37 mouse cellular contexts compared by ENCODE assay signal in the genomic region with DNA sequence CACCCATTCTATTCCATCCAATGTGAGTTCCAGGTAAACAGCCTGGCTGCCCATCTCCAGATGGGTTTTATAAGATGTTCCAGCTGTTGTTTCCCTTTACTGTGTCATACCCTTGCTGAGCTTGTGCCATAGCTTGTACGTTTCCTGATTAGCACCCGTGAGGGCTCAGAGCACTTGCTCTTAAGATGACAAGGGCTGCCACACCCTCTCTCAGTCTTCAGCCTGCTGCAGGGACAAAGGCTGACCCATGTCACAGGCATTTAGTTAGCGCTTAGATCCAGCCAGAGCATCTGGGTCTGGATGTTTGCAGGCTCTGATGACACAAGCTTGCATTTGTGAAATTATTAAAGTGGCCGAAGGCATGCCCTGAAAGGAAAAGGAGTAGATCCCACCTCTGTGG. TPM values are rescaled to one million over a fixed set of nuclear protein-coding genes. Genes with fewer than 3 reads are reported as not detected.
DNase-seq lines count a peak whose midpoint lies in the region; ATAC-seq and TF ChIP-seq lines count a peak whose summit lies in the region.
"Had no signal": no experiment of that assay in that cellular context is flagged by ENCODE, and none has a peak within 500 bp of the region (broad histone marks: within the 10 kb centered on the region; RNA-seq: fewer than 3 reads in every experiment).

No protein-coding gene starts in this region.

- peak; percentile 83 for DNase-seq in heart, adult 11 months
- no peak for DNase-seq in heart, embryonic 10.5 days (ENCODE audit: low spot score)
- DNase-seq in lung, postnatal 36 days: peak; percentile 51
- DNase-seq in stomach, postnatal 0 days (ENCODE audit: low spot score): no peak
- no peak for DNase-seq in left cerebral cortex, adult 2 months (ENCODE audit: extremely low spot score in 1 of 2, low spot score in 2 of 2)
- no peak for DNase-seq in layer of hippocampus, adult 18-20 months (ENCODE audit: low spot score in 2 of 2)
- DNase-seq: adrenal gland, postnatal 10 days; cerebellum, adult 11-12 months; cerebellum, adult 9-11 months; gastrocnemius, postnatal 14 days; heart, adult 18-20 months; heart, postnatal 4 days; kidney, adult 18-20 months; kidney, postnatal 25 days; right cerebral cortex, postnatal 4 days; thymus, adult 2 months; thymus, postnatal 36 days had no signal

- H3K9ac ChIP-seq in lung, embryonic 16.5 days (ENCODE audit: low read length): no peak overlapping the region
- H3K9ac ChIP-seq in stomach, postnatal 0 days (ENCODE audit: low read length): no peak overlapping the region
- H3K9ac ChIP-seq: embryonic facial prominence, embryonic 15.5 days; heart, embryonic 12.5 days; hindbrain, embryonic 13.5 days; kidney, embryonic 15.5 days; limb, embryonic 15.5 days; liver, embryonic 14.5 days; lung, embryonic 15.5 days; midbrain, embryonic 12.5 days; neural tube, embryonic 12.5 days had no signal

- no peak overlapping the region for H3K4me3 ChIP-seq in heart, embryonic 10.5 days
- H3K4me3 ChIP-seq in lung, embryonic 16.5 days (ENCODE audit: low read length): no peak overlapping the region
- H3K4me3 ChIP-seq in stomach, postnatal 0 days (ENCODE audit: low read depth, low read length): no peak overlapping the region
- H3K4me3 ChIP-seq in left cerebral cortex, adult 2 months: no peak overlapping the region
- H3K4me3 ChIP-seq: embryonic facial prominence, embryonic 15.5 days; heart, embryonic 12.5 days; hindbrain, embryonic 13.5 days; kidney, embryonic 15.5 days; limb, embryonic 10.5 days; limb, embryonic 15.5 days; lung, embryonic 15.5 days; megakaryocyte, embryonic 14.5 days; midbrain, embryonic 12.5 days; myocyte; neural tube, embryonic 12.5 days had no signal

- H3K36me3 ChIP-seq in heart, embryonic 10.5 days: no peaks in the 10 kb centered on the region
- H3K36me3 ChIP-seq in lung, embryonic 16.5 days (ENCODE audit: control insufficient read depth, insufficient read depth, low read length): no peaks in the 10 kb centered on the region
- no peaks in the 10 kb centered on the region for H3K36me3 ChIP-seq in stomach, postnatal 0 days (ENCODE audit: control insufficient read depth, insufficient read depth, low read length)
- H3K36me3 ChIP-seq: embryonic facial prominence, embryonic 15.5 days; G1E; heart, embryonic 12.5 days; hindbrain, embryonic 13.5 days; kidney, embryonic 15.5 days; limb, embryonic 10.5 days; limb, embryonic 15.5 days; lung, embryonic 15.5 days; midbrain, embryonic 12.5 days; neural tube, embryonic 12.5 days had no signal

- H3K27ac ChIP-seq in heart, embryonic 10.5 days: no peak overlapping the region
- H3K27ac ChIP-seq in lung, embryonic 16.5 days (ENCODE audit: low read length): no peak overlapping the region
- H3K27ac ChIP-seq in stomach, postnatal 0 days (replicated peaks): no peak overlapping the region
- no peak overlapping the region for H3K27ac ChIP-seq in left cerebral cortex, adult 2 months
- H3K27ac ChIP-seq: embryonic facial prominence, embryonic 15.5 days; hindbrain, embryonic 13.5 days; kidney, embryonic 15.5 days; limb, embryonic 10.5 days; limb, embryonic 15.5 days; liver, embryonic 14.5 days; lung, embryonic 15.5 days; midbrain, embryonic 12.5 days; neural tube, embryonic 12.5 days had no signal

- 46% methylated on average over 4 of the region's 4 CpGs for WGBS in heart, embryonic 10.5 days
- 36% methylated on average over 4 of the region's 4 CpGs for WGBS in lung, embryonic 16.5 days
- 34% methylated on average over 4 of the region's 4 CpGs for WGBS in stomach, postnatal 0 days

- peaks cover 7% of the 10 kb centered on the region; the same call in 1 of the 2 replicates for H3K27me3 ChIP-seq in heart, embryonic 10.5 days (ENCODE audit: insufficient read depth, poor library complexity, severe bottlenecking)
- H3K27me3 ChIP-seq in lung, embryonic 16.5 days (ENCODE audit: control insufficient read depth, insufficient read depth, low read depth, low read length): no peaks in the 10 kb centered on the region
- no peaks in the 10 kb centered on the region for H3K27me3 ChIP-seq in stomach, postnatal 0 days (ENCODE audit: control insufficient read depth, insufficient read depth, low read length)
- H3K27me3 ChIP-seq: embryonic facial prominence, embryonic 15.5 days; kidney, embryonic 15.5 days; limb, embryonic 15.5 days; lung, embryonic 15.5 days; neural tube, embryonic 12.5 days had no signal

- peaks cover 25% of the 10 kb centered on the region for H3K4me1 ChIP-seq in heart, embryonic 10.5 days
- peaks cover 14% of the 10 kb centered on the region for H3K4me1 ChIP-seq in lung, embryonic 16.5 days (replicated peaks; ENCODE audit: control insufficient read depth, insufficient read depth, low read length)
- H3K4me1 ChIP-seq in stomach, postnatal 0 days (replicated peaks; ENCODE audit: control insufficient read depth, insufficient read depth): no peaks in the 10 kb centered on the region
- H3K4me1 ChIP-seq: limb, embryonic 15.5 days; midbrain, embryonic 12.5 days had no signal

- TF ChIP-seq CTCF in stomach, postnatal 0 days (IDR thresholded peaks at IDR 0.05; ENCODE audit: low read depth): no peak
- TF ChIP-seq CTCF in left cerebral cortex, adult 2 months (IDR thresholded peaks at IDR 0.05): no peak

- peak; percentile 18; the same call in 1 of the 2 replicates for ATAC-seq in lung, embryonic 16.5 days (ENCODE audit: low read depth)
- ATAC-seq in stomach, postnatal 0 days (ENCODE audit: low FRiP score, low TSS enrichment): peak; percentile 55; the same call in 1 of the 2 replicates
- ATAC-seq: forebrain, embryonic 14.5 days had no signal

- H3K9me3 ChIP-seq in heart, embryonic 10.5 days: no peaks in the 10 kb centered on the region
- no peaks in the 10 kb centered on the region for H3K9me3 ChIP-seq in lung, embryonic 16.5 days (ENCODE audit: control insufficient read depth, low read length)
- H3K9me3 ChIP-seq in stomach, postnatal 0 days (ENCODE audit: control insufficient read depth, low read length): no peaks in the 10 kb centered on the region
- H3K9me3 ChIP-seq: embryonic facial prominence, embryonic 15.5 days; G1E; heart, embryonic 12.5 days; hindbrain, embryonic 13.5 days; kidney, embryonic 15.5 days; limb, embryonic 10.5 days; limb, embryonic 15.5 days; lung, embryonic 15.5 days; megakaryocyte, embryonic 14.5 days; midbrain, embryonic 12.5 days; neural tube, embryonic 12.5 days had no signal

- no peak for TF ChIP-seq EP300 in stomach, postnatal 0 days (optimal IDR thresholded peaks at IDR 0.05)

- H3K4me2 ChIP-seq in lung, embryonic 16.5 days (ENCODE audit: low read depth, low read length): no peak overlapping the region
- no peak overlapping the region for H3K4me2 ChIP-seq in stomach, postnatal 0 days (replicated peaks; ENCODE audit: low read depth)
- H3K4me2 ChIP-seq: embryonic facial prominence, embryonic 15.5 days; heart, embryonic 12.5 days; hindbrain, embryonic 13.5 days; kidney, embryonic 15.5 days; limb, embryonic 15.5 days; lung, embryonic 15.5 days; midbrain, embryonic 12.5 days; neural tube, embryonic 12.5 days had no signal

- intact Hi-C loops in left cerebral cortex, adult 2 months (cut with DNase I): loop anchor here (5.0 kb wide), 1 partner anchor 332 kb away; no protein-coding TSS in a partner anchor

RNA-seq across cellular contexts. Expression of a gene that starts 26.3 kb away (rescaled TPM):
- polyA plus RNA-seq in heart, embryonic 10.5 days (2016; fragmentation: Nextera tagmentation; extraction: Ambion mirVana): not detected in 2 replicates
- not detected in 2 replicates for polyA plus RNA-seq in lung, embryonic 16.5 days (2015; fragmentation: Nextera tagmentation; extraction: Ambion mirVana)
- polyA plus RNA-seq in stomach, postnatal 0 days (2015; fragmentation: Nextera tagmentation; extraction: Ambion mirVana): not detected in 2 replicates
- total RNA-seq in left cerebral cortex, adult 2 months (2021): not detected
- total RNA-seq in layer of hippocampus, adult 18-20 months (2021): not detected
- total RNA-seq: adrenal gland, postnatal 10 days; G1E; gastrocnemius, postnatal 14 days; heart, adult 18-20 months; heart, postnatal 4 days; layer of hippocampus, adult 8-10 months; layer of hippocampus, postnatal 25 days; midbrain, postnatal 0 days had no signal
- polyA plus RNA-seq: embryonic facial prominence, embryonic 15.5 days; forebrain, embryonic 14.5 days; G1E; heart, embryonic 12.5 days; heart, postnatal 0 days; hindbrain, embryonic 13.5 days; kidney, embryonic 15.5 days; limb, embryonic 10.5 days; limb, embryonic 15.5 days; liver, embryonic 14.5 days; lung, embryonic 15.5 days; midbrain, embryonic 12.5 days; midbrain, postnatal 0 days; myocyte; neural tube, embryonic 12.5 days; spleen, adult 2 months; thymus, adult 2 months had no signal

RNA-seq across cellular contexts. Expression of a gene that starts 50.4 kb away (rescaled TPM):
- polyA plus RNA-seq in heart, embryonic 10.5 days (2016; fragmentation: Nextera tagmentation; extraction: Ambion mirVana): 11.4 TPM in 2 replicates
- 12.4 and 13.2 TPM in 2 replicates for polyA plus RNA-seq in lung, embryonic 16.5 days (2015; fragmentation: Nextera tagmentation; extraction: Ambion mirVana)
- polyA plus RNA-seq in stomach, postnatal 0 days (2015; fragmentation: Nextera tagmentation; extraction: Ambion mirVana): 9.0 and 9.4 TPM in 2 replicates
- total RNA-seq in left cerebral cortex, adult 2 months (2021): 100 to 1,000 TPM; 165 to 181 TPM
- 100 to 1,000 TPM; 140 to 147 TPM for total RNA-seq in layer of hippocampus, adult 18-20 months (2021)

Comparison
In these comparisons a context has a peak if more than half of its experiments do, and no peak if none do; other contexts are left out.
1. DNase-seq: peak in heart, adult 11 months (single experiment) and lung, postnatal 36 days (single experiment); none in heart, embryonic 10.5 days (single experiment), stomach, postnatal 0 days (single experiment), left cerebral cortex, adult 2 months (0 of 2) and layer of hippocampus, adult 18-20 months (0 of 2).